Mouse (Mus musculus) ovary, adult 18-20 months (tissue): ENCODE data around the gene Tspyl4.
A peak's percentile ranks its signal among the peaks of the same experiment; 100 is the strongest.
"Not testable (repeated sequence)": the region's sequence is repeated elsewhere in the genome, so short reads cannot be mapped to it uniquely, and the experiment has no call there.

Source experiments
- DNase-seq: peaks from one replicate; pipeline ENCODE4 v3.0.0; 2022; ENCODE audit warnings: low spot score, mixed read lengths

Gene Tspyl4

DNA sequence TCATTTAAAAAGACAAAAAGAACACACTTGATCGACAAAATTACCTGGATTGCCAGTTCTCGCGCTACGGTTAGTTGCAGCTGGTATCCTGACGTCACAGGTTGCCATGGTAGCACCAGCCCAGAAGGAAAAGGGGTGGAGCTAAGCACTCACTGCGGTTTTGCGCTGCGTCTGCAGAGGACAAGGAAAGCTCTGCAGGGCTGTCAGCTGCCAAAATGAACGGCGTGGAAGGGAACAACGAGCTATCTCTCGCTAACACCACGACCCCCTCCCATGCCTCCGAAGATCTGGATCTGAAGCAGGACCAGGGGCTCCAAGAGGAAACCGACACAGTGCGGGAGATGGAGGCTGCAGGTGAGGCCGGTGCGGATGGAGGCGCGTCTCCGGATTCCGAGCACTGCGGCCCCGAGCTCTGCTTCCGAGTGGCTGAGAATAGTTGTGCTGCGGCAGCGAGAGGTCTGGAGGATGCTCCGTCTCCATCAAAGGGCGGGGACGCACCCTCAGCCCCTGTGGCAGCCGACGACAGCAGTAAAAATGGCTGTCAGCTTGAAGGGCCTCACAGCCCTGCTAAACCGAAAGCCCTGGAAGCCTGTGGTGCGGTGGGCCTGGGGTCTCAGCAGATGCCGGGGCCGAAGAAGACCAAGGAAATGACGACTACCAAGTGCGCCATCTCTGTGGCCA lies at the start of gene Tspyl4:
Gene Tspyl4 (plus strand): TSS at position 144 of the 681 bp plus-strand sequence.
- peak; percentile 87 for DNase-seq

DNA sequence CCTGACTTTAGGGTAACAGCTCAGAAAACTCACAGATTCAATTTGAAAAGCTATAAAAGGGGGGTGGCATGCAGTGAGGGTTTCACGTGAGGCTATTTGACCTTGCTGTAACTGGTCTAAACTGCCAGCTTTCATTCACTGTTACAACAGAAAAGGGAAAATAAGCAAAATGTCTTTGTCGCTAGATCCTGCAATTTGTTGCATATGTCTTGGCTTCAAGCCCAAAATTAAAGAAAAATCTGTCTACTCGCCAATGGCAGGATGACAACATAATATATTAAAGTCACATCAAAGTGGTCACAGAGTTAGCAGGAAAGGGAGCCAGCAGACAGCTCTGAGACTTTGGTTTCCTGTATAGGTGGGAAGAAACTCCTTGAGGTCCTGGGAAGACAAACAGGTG lies 49.5 kb upstream of the Tspyl4 start:
- no peak for DNase-seq

DNA sequence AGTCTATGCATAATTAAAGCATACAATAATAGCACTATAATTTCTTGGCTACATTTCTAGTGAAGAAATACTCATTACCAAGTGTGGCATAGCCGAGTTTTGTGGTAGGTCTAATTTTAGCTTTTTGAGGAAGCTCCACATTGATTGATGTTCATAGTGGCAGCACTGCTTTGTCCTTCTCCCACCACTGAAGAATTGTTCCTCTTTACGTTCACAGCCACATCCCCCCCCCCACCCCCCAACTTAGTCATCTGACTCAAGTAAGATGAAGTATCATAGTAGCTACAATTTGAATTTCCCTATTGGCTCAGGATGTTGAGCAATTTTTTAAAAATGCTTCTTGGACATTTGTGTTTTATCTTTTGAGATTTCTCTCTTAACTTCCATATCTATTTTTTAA lies 47.6 kb upstream of the Tspyl4 start:
- DNase-seq = no peak

DNA sequence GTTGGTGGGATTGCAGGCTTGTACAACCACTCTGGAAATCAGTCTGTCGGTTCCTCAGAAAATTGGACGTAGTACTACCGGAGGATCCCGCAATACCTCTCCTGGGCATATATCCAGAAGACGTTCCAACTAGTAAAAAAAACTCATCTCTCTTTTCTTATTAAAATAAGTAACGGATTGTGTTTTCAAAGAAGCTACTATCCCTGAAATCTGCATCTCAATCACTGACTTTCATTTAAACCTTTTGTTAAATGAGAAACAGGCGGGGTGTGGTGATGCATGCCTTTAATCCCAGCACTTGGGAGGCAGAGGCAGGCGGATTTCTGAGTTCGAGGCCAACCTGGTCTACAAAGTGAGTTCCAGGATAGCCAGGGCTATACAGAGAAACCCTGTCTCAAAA lies 44.4 kb upstream of the Tspyl4 start:
- not testable (repeated sequence) for DNase-seq

DNA sequence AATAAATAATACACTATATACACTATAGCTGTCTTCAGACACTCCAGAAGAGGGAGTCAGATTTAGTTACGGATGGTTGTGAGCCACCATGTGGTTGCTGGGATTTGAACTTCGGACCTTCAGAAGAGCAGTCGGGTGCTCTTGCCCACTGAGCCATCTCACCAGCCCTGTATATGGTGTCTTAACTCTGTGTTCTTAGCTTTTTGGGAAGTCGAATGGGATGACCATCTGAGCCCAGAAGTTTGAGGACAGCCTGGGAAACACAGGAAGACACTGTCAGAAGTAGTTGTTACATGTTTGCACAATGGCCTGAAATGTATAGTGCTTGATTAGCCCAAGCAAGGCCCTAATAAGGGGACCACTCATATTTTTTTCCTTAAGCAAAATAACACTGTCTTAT lies 32.1 kb upstream of the Tspyl4 start:
- no peak for DNase-seq

DNA sequence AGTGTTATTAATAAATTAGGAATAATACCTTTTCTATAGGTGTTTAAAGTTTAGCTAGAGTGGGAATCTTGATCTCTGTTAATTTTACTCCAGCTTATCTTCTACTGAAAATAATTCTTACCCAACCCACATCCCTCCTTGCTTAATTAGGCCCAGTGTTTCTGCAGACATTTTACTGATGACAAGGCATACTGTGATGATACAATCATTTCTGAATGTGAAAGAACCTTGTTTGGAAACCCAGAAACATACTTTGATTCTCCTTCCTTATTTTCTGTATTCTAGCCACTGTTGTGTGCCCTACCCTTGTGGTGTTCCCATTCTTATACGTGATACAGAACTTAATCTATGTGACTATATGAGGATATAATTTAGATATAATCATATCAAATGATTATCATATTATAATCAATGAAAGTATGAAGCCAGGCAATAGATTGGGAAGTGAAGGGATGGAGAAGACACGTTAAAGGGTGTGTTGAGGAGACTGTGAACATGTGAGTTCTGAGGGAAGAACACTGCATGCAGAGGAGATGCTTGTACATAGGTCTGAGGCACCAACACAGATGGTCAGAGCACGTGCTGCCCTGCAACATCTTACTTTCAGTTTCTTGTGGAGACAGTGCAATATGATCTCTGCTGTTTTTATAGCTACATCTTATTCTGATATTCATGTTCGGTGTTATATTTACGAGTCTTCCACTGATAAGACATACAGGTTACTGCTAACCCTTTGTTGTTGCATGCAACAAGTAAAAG lies 29.8 kb upstream of the Tspyl4 start:
- no peak for DNase-seq

DNA sequence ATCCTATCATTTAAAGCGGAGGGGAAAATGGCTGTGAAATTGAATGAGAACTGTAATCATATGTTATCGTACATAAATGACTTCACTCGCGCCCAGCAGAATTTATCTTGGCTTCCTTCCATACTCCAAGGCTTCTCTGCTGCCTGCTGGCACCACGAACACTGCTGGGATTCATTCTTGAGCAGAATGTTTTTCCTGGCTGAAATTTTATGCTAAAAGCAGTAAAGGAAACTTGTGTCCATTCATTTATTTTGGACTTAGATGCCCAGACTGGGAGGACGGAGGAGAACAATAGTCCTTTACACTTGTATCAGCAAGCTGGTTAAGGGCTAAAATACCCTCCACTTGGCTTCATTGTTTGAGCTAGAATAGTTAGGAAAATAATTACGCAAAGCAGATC lies 25.6 kb upstream of the Tspyl4 start:
- DNase-seq = no peak

DNA sequence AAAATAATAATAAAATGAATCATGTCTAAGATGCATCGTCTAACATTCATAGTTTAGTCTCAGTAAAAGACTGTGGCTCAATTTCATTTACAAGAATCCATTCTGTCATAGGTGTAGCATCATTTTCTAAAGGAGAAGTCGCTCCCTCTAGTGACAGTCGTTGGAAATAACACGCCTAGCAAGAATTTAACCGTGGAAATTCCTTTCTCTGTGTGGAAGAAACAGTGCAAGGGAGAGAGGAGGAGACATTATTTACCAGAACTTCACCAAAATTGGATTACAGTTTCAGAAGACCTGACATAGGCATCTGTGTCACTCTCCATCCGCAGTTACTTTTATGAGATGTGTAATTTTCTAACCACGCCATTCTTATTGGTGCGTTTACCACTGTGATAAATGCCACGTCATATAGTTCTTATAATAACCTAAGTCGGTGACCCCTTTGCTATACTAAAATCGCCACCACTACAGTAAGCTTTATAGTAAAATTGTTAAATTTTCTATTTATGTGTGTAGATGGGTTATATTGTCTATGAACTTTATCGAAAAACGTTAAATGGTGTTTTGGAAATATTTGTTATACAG lies 16.6 kb upstream of the Tspyl4 start:
- no peak for DNase-seq

DNA sequence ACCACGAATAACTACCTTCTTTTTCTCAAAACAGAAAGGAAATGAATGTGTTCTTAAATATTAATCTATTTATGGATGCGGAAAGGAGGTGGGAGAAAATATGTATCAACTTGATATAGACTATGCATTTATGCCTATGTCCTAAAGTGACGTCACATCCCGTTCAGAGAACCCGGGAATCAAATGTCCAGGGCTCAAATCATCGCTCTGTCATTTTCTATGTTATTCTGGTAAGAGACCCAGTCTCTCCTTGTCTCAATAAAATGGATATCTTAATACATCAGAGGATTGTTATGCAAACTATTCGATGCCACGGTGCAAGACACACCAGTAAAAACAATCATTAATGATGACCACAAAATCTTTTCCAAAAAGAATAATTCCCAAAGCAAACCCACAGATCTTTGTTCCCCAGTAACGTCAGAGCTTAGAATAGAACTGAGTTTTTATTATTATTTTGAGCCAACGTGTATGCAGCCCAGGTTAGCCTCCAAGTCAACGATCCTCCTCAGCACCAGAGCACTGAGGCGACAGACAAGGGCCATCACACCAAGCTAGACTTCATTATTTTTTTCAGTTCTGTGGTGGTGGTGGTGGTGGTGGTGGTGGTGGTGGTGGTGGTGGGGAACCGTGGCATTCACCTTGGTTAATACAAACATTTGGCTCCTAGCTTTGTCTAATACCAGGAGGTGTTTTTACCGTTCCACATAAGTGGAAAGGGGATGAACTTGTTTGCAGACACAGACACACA lies 15.9 kb upstream of the Tspyl4 start:
- no peak for DNase-seq

DNA sequence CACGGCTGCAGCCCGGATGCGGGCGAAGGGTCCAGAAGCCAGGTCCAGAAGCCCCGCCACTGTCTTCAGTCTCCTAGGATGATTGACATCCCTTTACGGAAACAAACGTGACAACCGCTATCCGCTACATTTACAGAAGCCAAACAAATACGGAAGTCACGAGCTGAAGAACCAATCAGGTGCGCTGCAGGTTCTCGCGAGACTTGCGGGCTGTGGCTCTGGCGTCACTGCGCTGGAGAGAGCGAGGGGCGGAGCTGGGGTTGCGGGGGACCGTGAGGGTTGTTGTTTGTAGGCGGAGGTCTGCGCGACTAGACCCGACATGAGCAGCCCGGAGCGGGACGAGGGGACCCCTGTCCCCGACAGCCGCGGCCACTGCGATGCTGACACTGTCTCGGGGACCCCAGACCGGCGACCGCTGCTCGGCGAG lies 15.3 kb upstream of the Tspyl4 start, which contains the start of gene Tspyl1:
Gene Tspyl1 (plus strand): TSS at position 229 of the 427 bp plus-strand sequence.
- peak; percentile 94 for DNase-seq

DNA sequence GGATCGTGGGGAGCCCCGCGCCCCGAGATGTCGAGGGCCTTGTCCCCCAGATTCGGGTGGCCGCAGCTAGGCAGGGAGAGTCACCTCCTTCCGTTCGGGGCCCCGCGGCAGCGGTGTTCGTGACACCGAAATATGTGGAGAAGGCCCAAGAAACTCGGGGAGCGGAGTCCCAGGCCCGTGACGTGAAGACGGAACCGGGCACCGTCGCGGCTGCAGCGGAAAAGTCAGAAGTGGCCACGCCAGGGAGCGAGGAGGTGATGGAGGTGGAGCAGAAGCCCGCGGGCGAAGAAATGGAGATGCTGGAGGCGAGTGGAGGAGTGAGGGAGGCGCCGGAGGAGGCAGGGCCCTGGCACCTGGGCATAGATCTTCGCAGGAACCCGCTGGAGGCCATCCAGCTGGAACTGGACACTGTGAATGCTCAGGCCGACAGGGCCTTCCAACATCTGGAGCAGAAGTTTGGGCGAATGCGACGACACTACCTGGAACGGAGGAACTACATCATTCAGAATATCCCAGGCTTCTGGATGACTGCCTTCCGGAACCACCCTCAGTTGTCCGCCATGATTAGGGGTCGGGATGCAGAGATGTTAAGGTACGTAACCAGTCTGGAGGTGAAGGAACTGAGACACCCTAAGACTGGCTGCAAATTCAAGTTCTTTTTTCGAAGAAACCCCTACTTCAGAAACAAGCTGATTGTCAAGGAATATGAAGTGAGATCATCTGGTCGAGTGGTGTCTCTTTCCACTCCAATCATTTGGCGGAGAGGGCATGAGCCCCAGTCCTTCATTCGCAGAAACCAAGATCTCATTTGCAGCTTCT lies 14.6 kb upstream of the Tspyl4 start:
- peak; percentile 32 for DNase-seq

DNA sequence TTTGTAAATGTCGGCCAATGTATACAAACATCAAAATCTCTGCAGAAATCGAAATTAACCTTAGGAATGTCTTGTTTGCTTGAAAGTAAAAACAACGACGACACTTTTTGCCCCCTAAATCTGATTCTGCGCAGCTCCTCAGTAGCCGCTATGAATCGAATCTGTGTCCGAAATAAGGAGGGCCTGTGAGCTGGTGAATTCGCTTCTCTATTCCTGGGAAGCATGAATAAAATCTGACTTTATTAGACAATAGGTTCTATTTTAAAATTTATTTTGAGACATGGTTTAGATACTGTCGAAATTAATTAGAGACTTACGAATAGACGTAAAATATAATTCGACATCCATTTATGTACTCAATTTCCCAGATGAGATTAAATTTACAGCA lies 337 bp upstream of the Tspyl4 start:
- no peak for DNase-seq

DNA sequence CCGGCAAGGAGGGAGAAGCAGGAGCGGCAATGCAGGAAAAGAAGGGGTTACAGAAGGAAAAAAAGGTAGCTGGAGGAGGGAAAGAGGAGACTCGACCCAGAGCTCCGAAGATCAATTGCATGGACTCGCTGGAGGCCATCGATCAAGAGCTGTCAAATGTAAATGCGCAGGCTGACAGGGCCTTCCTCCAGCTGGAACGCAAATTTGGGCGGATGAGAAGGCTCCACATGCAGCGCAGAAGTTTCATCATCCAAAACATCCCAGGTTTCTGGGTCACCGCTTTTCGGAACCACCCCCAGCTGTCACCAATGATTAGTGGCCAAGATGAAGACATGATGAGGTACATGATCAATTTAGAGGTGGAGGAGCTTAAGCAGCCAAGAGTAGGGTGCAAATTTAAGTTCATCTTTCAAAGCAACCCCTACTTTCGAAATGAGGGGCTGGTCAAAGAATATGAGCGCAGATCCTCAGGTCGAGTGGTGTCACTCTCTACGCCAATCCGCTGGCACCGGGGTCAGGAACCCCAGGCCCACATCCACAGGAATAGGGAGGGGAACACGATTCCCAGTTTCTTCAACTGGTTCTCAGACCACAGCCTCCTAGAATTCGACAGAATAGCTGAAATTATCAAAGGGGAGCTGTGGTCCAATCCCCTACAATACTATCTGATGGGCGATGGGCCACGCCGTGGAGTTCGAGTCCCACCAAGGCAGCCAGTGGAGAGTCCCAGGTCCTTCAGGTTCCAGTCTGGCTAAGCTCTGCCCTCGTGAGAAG lies 925 bp downstream of the Tspyl4 start:
- no peak for DNase-seq

DNA sequence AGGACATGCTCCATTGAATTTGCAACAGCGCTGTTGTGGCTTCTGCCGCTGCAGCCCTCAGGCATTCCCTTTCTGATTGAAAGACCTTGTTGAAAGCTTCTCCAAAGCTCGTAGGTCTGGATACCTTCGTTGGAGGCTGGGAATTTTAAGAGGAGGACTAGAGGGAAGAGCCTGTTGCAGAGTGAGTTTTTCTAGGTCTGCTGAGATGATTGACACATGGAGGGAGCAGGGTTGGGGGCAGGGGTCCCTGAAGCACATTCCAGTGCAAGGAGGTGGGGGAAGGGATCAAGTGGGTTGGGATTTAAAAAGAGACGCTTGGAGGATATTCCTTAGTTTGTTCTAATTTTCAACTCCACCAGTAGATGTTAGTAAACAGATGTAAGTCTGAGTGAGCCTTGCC lies 3.1 kb downstream of the Tspyl4 start:
- no peak for DNase-seq

DNA sequence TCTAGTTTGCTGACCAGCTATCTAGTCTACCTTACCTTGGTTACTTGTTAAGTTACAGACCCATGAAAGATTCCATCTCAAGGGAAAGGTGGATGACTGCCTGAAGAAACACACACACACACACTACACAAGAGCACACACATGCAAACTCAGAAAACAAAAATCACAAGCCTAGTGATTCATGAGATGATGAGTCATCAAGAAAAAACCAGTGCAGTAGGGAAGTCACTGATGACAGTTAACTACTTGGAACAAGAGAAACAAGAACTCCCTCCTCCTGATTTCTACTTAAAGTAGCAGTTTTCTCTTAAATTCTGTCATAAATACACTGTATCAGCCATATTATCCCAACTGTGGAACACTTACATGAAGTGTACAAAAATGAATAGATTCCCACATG lies 9.8 kb downstream of the Tspyl4 start:
- DNase-seq = no peak

DNA sequence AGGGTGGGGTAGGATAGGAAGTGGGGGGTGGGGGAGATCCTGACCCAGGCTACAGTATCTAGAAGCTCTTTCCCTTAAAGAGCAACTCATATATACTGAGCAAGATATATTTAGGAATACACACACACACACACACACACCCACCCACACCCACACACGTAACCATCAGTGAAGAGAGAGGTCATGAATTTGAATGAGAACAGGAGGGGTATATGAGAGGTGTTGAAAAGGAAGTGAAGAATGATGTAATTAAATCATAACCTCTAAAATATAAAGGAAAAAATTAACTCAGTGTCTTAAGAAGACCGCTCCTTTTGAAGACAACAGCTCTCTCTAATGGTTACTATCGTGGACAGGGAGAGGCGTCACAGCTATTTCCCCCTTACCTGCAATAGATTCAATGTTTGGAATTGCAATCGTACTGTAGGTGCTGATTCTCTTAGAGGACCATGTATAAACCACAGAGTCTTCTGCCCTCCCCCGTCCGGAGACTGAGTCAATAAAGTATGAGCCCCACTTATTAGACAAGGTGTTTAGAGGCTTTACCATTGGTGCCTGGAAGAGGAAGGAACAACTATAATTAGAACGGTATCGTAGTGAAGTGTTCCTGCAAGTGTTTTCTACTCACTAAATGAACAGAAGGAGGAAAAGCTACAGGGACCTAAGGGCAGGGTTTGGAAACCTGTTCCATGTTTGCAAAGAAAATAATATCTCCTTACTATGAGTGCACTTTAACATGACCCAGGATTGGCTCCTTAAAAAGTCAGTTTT lies 12.9 kb downstream of the Tspyl4 start:
- no peak for DNase-seq

DNA sequence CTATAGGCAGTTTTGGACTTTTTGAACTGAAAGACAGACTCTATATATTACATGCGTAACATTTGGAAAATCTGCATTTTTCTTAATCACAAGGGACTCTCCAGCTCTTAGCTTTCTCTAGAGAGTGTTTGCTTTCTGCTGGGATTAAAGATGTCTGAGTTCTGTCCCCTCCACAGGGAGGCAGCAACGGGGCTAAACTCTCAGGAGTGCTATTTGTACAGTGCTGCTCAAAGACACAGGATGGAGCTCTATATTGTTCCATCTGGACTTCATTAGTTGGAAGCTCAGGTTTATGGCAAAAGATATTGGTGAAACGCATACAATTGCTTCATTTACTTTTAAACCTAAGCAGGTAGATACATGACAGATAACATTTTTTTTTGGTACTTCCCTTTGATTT lies 15.3 kb downstream of the Tspyl4 start:
- no peak for DNase-seq

DNA sequence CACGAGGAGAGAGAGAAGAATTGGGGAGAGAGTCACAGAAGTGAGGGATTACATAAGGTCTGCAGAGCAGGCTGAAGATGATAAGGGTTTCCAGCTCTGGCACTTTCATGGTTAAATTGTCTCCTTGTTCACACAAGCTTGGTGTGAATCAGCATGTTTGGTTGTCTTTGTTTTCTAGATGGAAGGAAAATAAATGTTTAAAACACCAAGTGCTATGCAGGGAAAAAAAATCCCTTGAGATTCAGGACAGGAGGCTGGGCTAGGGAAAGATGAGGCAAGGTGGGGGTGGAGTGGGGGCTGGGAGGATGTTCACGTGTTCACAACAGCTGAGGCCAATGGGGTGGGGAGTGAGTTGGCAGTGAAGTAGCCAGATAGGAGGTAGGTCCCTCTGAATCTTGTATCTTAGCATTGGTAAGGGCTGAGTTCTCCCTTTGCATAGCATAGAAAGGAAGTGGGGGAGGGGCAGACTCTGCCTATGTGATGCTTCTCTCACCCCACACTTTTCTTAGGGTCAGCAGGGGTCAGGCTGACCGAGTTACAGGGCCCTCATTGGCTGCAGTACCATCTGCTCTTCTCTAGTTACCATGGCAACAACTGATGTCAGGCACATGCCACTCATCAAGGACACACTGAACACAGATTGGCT lies 19.5 kb downstream of the Tspyl4 start:
- peak; percentile 49 for DNase-seq

DNA sequence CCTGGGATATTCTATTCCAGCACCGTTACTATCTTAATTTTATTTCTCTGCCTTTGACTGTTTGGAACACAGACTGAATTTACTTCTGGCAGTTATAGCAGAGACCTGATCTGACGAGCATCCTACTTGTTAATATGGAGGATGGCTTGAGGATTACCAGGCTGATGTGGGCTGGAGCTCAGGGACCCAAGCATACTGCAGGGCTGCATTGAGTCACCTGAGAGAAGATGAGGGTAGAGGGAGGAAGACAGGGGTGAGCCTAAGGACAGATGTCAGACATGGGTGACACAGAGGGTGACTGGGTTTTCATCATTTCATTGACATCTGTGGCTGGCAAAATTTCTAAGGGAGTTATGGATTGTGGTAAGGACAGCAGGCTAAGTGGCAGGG lies 20.0 kb downstream of the Tspyl4 start:
- no peak for DNase-seq

DNA sequence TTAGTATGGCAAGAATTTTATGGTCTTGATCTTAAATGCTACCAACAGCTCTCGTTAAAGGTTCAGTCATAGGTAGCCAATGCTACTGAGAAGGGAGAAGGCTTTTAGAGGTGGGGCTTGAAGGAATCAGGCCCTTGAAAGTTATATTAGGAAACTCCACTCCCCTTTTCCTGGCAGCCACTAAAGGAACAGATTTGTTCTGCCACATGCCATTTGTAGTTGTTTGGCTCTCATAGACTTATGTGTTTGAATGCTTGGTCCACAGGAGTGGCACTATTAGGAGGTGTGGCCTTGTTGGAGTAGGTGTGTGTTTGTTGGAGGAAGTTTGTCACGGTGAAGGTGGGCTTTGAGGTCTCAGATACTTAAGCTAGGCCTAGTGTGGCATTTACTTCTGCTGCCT lies 23.6 kb downstream of the Tspyl4 start:
- no peak for DNase-seq
